Mouse (Mus musculus) layer of hippocampus, adult 18-20 months (tissue): ENCODE data around the gene Cuedc2. TPM values are rescaled to one million over a fixed set of nuclear protein-coding genes. Genes with fewer than 3 reads are reported as not detected.
A peak's percentile ranks its signal among the peaks of the same experiment; 100 is the strongest.

ENCODE experiments used
- DNase-seq, 2 experiments: peaks; one replicate each; pipeline ENCODE4 v3.0.0; 2022; ENCODE audit warnings: low spot score in 2 of 2
- total RNA-seq, 2 experiments: library from RNA; stranded (reverse); gene quantifications; 2 replicates each; pipeline ENCODE4 v1.2.3; 2021

Gene Cuedc2
- total RNA-seq, 2 experiments from 2014 or later, result 179 to 182 TPM

- DNase-seq, result peak; percentile 83 to 91
These were observed 29.6 kb downstream of the Cuedc2 start for GRCm38 (mm10) chr19:46308706-46309435.

DNA sequence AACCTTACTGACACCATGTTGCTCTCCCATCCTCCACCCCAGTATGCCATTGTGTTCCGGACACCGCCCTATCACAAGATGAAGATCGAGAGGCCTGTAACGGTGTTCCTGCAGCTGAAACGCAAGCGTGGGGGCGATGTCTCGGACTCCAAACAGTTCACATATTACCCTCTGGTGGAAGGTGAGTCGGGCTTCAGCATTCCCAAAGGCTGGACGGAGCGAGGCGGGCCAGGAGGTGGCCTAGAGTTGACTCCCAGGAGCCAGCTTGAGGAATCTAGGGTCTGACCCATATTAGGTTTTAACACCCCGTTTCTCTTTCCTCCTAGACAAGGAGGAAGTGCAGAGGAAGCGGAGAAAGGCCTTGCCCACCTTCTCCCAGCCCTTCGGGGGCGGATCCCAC is 30.2 kb downstream of the Cuedc2 start:
- peak; percentile 1 to 13 for DNase-seq

- DNase-seq, result no peak
These were observed 30.7 kb downstream of the Cuedc2 start for GRCm38 (mm10) chr19:46307781-46308180.

- no peak for DNase-seq
These were observed 31.7 kb downstream of the Cuedc2 start for GRCm38 (mm10) chr19:46306751-46307289.

- DNase-seq, result no peak
These were observed 32.3 kb downstream of the Cuedc2 start for GRCm38 (mm10) chr19:46306268-46306610.

DNA sequence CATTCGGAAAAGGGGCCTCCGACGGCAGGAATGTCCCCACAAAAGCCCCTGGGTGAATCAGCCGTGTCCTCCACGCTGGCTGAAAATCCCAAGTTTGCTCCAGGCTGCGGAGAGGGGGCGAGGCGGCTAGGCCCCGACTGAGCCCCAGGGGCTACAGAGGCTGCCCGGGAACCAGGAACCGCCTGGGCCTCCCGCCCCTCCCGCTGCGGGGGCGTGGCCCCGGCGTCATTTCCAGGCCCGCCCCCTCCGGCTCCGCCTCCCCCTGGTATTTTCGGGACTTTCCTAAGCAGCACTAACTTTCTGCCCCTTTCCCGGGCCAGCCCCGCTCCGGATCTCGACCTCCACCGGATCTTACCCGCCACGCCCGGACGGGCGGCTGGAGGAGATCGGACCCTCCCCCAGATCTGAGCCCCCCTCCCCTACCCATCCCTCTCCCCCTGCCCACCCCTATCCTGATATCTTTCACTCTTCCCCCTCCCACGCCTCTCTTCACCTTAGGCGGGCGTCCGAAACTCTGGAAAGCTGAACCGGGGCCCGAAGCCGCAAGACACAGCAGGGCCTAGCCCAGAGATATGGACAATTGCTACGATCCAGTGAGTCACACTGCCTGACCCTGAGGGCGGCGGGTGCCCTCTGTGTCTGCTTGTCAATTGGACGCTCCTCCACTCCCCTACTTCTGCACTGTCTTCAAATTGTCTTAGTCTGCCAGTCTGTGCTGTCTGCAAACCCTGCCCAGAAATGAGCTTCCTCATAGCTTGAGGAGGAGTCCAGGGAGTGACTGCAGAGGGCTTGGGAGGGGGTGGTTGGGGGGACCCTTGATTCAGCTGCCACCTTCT is 32.9 kb downstream of the Cuedc2 start:
- peak in 1 of 2 experiments; percentile 79 for DNase-seq

GRCm38 (mm10) chr19:46304908-46305333 is 33.6 kb downstream of the Cuedc2 start:
- no peak for DNase-seq

GRCm38 (mm10) chr19:46304216-46304841 is 34.2 kb downstream of the Cuedc2 start, which contains the start of gene Nfkb2:
Gene Nfkb2, plus strand, starts transcription at chr19:46304320.
- peak; percentile 52 to 81 for DNase-seq

- DNase-seq, result no peak
These were observed 35.0 kb downstream of the Cuedc2 start for GRCm38 (mm10) chr19:46303251-46304215.

DNA sequence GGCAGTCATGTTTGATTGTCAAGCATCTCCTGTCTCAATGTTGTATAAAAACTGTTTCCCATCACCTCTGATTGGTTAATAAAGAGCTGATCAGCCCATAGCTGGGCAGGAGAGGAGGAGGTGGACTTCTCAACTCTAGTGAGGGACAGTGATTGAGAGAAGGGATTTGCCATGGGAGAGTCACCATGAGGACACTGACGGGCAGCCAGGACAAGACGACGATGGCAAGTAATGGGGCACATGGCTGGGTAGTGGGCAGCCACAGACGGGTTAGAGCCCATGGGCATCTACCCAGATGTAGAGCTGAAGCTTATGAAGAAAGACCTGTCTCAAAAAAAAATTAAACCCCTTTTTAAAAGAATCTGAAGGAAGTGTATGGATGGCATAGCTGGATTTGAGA is 36.0 kb downstream of the Cuedc2 start:
- DNase-seq, result no peak

GRCm38 (mm10) chr19:46300294-46301045 is 38.0 kb downstream of the Cuedc2 start:
- no peak for DNase-seq

GRCm38 (mm10) chr19:46296938-46297337 is 41.6 kb downstream of the Cuedc2 start:
- DNase-seq, result no peak

GRCm38 (mm10) chr19:46290535-46291105 is 47.9 kb downstream of the Cuedc2 start:
- DNase-seq, result no peak

DNA sequence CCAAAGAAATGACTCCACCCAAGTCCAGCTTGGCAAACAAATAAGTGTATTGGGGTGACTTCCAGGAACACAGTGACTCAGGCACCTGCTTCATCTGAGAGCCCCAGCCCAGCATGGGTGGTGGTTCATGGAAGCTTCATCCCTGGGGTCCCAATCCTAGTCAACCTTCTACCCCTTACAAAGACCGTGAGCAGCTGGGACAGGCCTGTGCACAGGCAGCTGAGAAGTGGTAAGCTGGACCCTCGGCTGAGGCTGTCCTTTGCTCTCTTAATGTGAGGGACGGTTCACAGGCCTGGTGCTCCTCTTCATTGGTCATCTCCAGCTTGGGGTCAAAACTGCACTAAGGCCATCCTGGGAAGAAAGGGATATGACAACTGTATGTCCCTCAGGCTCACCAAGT is 50.9 kb downstream of the Cuedc2 start:
- no peak for DNase-seq

- DNase-seq, result no peak
These were observed 51.6 kb downstream of the Cuedc2 start for GRCm38 (mm10) chr19:46286926-46287325.

DNA sequence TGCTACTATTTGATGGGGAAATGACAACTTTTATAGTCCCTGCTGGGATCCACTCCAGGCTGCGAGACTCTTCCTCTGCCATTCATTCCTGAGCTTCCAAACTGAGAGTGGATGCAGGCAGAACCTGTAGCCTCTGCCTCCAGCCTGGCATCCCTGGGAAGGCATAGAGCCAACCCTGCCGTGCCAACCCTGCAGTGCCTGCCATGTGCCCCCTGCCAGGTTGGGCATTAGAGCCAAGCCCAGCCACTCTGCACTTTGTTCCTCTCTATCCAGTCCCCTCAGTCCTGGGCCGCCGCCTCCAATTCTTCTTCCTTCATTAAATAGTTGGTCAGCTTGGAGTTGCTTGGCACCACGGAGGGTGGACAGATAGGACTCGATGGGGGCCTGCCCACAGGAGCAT is 52.5 kb downstream of the Cuedc2 start:
- DNase-seq, result no peak

DNA sequence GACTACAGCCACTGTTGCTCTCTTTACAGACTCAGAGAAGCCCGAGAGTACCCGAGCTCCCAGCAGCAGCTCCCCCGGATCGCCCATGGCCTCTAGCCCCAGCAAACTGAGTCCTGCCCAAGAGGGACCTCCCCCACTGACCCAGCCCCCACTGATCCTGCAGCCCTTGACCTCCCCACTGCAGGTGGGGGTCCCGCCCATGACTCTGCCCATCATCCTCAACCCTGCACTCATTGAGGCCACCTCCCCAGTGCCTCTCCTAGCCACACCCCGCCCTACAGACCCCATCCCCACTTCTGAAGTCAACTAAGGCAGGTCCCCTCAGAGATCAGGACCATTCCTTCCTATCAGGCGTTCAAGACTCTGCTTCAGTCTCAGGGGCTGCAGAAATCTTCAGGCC is 52.9 kb downstream of the Cuedc2 start:
- no peak for DNase-seq

DNA sequence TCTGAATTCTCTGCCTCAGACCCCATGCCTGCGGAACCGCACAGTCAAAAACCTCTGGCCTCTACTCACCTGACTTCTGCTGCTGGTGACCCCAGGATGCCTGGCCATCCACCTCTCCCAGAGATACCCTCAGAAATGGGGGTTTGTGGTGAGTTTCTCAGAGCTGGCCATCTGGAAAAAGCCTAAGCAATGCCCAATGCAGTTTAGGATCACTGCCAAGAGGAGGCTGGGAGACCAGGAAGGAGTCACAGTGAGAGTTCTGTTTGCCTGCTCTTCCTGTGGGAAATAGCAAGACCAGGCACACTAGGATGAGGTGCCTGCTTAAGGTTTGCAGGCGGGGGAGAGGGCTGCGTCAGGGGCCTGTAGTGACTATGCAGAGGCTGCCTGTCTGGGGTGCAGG is 53.8 kb downstream of the Cuedc2 start:
- DNase-seq, result no peak

GRCm38 (mm10) chr19:46282081-46282849 is 56.2 kb downstream of the Cuedc2 start:
- DNase-seq, result no peak
